Mouse (Mus musculus) frontal cortex, postnatal 10 days (tissue): ENCODE results near the gene Pfkl.
A peak's percentile ranks its signal among the peaks of the same experiment; 100 is the strongest.
"Not testable (repeated sequence)": the region's sequence is repeated elsewhere in the genome, so short reads cannot be mapped to it uniquely, and the experiment has no call there.

Experiments used
- DNase-seq, 2 experiments: peaks; one replicate each; pipeline ENCODE4 v3.0.0; 2022; ENCODE audit warnings: low spot score in 2 of 2, mixed read lengths in 1 of 2

Gene Pfkl

DNA sequence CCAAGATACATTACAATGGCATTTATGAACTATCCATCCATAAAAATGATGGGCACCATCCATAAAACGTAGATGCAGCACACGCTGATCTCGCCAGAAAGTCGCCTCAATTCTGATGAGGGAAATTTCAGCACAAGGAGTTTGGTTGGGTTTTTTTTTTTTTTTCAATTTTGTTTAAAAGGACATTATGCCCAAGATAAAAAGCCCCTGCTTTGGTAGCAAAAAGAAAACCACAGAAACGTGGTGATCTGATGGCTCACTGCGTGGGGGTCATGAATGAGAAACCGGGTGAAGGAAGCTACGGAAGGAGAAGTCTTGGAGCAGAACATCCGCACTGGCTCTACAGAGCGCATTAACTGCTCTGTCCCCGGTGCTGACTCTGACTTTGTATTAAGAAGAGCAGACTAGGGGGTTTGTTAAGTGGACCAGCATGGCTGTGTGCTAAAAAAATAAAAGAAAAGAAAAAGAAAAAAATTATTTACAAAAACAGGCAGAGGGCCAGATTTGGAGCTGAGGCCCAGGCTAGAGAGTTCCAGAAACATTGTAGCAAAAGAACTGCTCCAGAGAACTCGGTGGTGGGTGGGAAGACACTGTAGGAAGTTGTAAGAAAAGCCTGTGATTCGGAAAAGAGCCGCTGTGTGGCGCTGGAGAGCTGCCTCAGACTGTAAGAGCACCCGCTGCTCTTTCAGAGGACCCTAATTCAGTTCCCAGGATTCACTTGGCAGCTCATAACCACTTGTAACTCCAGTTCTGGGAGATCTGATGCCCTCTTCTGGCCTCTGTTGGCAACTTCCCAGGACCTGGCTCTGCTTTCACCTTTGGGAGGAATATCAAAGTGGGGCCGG, 38.0 kb downstream of the Pfkl start:
- DNase-seq: no peak

DNA sequence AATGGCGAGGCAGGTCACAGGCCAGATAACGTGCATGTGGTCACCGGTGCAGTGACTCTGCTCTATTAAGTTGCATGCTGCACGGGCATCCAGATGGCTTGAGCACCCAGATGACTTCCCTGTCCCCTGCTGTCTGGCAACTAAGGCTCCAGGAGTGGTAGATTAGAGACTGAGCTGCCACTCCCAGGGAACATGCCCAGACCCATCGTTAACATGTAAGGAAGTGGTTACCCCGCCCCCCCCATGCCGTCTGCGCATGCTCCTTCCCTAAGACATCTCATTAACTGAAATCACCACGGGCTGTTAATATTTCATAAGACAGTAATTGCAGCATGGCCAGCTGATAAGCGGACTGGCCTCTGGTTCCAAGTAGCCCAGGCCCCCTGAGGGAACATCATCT, 38.7 kb downstream of the Pfkl start:
- DNase-seq: no peak

DNA sequence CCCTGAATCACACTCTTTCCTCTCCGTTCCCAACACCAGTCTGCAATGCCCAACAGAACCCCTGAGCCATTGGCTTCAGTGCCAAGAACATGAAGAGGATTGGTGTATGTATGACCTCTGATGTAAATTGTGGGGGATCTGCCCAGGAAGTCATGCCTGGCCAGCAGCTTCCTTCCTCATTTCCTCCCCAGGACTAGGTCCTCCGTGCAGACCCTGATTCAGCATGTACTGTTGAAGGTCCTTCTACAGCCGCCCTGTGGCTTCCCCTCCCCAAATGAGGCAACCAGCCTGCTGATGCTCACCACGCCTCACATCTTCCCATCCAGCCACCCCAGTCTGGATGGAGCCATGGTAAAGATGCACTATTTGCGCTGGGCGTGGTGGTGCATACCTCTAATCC, 39.4 kb downstream of the Pfkl start, which contains the start of gene Trpm2:
Gene Trpm2 (minus strand): TSS at position 83 of the 400 bp plus-strand sequence.
- no peak for DNase-seq

DNA sequence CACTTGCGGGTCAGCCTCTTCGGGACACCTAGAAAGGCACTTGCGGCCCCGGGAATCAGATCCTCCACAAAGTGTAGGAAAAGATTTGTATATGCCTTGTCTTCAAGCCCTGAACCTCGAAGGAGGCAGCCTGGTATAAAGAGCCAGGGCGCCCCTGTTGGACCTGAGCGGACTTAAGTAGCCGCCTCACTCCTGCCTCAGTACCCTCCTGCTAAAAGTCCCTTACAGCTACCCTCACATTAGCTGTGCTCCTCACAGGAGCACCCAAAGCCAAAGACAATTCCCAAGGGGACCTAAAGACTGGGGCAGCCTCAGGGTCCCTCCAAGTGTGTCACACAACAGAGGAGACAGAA, 39.9 kb downstream of the Pfkl start:
- DNase-seq: no peak

DNA sequence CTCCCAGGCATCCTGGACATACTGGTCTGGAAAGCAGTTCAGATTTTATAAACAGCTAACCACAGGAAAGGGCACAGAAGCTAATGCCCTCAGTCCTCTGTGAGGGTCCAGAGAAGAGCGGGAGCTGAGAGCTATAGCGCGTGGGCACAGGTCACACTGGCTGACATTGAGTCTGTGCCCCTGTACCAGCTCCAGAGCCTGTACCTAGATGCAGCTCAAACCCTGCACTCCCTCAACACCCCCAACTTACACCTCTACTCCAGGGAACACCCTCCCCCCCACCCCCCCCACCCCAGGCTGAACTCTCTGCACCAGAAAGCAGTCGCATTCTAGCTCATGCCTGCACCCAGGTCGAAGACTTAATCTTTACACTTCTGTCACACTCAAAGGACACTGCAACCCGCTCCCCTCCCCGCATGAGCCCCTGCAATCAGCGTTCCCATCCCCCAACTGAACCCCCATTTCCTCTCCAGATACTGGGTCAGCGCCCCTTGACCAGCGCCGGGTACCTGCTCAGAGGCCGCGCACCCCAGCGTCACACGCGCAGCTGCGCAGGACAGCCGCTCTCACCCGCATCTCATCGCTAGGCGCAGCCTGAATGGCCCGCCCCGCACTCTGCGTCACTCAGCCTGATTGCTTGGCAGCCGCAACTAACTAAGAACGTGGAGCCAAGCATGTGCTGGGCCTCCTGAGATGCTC, 40.5 kb downstream of the Pfkl start:
- DNase-seq: peak in 1 of 2 experiments; percentile 59

DNA sequence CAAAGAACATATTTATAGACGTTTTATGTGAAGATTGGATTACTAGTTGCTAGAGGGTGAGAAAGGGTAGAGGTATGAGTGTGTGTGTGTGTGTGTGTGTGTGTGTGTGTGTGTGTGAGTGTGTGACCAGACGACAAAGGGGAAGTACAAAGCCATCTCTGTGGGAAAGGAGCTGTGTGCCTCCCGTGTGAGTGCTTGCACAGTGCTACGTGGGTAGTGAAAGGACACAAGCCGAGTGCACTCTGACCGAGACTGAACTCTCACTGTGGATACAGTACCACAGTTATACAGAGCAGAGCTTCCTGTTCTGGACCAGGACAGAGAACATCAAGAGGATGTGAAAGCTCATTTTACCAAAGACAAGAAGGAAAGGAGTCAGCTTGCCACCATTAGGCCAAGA, 45.9 kb downstream of the Pfkl start:
- no peak for DNase-seq

DNA sequence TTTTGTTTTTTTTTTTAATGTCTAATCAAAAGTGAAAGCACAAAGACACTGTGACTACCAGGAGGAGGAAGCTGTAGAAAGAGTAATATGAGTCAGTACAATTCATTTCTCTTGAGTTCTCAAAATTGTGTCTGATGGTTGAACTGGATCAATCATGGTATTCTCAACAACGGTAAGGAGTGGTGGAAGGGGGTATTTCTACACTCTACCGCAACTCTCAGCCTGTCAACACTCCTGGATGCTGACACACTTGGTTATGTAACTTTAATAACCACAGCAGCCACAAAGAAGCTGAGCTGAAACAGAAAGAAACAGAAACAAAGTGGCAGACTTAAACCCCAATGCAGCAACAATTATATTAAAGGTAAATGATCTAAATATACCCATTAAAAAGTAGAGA, 47.2 kb downstream of the Pfkl start:
- DNase-seq: no peak

DNA sequence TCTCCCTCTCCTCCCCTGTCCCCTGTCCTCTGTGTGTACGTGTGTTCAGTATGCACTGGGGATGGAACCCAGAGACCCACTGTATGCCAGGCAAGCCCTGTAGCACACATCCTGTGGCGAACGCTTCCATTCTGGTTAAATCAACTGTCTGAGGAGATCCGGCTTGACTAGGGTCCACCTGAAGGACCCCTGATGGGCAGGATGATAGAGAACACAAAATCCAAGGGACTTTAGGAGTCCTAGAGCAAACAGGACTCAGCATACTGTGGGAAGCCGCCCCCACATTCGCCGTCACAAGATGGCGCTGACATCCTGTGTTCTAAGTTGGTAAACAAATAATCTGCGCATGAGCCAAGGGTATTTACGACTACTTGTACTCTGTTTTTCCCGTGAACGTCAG, 59.4 kb downstream of the Pfkl start:
- not testable (repeated sequence) for DNase-seq

DNA sequence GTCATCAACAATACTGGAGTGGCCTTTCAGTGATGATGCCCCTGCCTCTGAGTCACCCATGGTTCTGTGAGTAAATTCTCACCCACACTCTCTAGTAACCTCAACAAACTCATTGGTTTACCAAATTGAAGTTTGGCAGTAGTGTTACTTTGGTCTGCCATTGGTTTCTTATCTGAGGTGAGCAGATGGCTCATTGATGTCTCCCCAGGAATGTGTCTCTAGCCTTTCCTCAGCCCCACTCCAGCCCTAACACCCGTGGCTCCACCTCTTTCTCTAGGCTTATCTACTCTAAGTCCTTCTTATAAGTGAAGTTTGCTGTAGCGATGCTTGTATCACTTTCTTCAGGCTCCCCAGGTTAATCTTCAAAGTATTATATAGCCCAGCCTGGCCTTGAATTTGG, 70.2 kb downstream of the Pfkl start:
- DNase-seq: no peak
